Mouse (Mus musculus): ENCODE measurements around the gene Slc2a3.
"Not testable (repeated sequence)": the region's sequence is repeated elsewhere in the genome, so short reads cannot be mapped to it uniquely, and the experiment has no call there.

The Slc2a3 gene

DNA sequence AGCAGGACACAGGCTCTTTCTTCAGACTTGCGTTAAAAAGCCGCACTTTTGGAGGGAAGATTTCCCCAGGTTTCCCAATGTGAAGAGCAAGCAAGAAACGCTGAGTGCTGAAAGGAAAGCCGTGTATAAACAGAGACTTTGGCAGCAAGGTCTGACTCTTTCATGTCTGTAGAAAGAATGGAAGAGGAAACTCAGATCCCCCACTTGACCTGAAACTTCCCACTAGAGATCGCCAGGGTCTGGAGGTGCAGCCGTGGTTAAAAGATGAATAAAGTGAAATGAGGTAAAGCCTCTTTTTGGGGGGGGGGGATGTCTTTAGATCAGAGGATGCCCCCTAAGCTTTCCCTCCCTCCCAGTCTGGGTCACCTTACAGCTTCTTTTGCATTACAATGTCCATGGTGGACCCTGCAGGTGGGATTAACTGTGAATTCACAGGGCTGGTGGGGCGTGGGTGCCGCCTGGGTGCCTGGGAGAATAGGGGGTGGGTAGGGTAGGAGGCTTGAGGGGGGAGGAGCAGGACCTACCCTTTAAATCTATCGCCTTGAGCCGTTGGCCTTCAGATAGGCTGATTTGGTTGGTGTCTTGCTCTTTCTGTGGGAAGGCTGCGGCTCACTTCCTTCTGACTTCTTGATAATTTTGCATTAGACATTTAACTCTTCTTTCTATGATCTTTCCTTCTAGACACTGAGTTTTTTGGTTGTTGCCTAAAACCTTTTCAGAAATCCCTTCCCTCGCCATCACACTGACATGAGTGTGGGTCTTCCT, 94.2 kb downstream of the Slc2a3 start, which contains the start of gene Nanog:
Gene Nanog, plus strand, starts transcription at position 454 of the 765 bp plus-strand sequence.
- DNase-seq (ENCODE audit: low read depth) = no peak

DNA sequence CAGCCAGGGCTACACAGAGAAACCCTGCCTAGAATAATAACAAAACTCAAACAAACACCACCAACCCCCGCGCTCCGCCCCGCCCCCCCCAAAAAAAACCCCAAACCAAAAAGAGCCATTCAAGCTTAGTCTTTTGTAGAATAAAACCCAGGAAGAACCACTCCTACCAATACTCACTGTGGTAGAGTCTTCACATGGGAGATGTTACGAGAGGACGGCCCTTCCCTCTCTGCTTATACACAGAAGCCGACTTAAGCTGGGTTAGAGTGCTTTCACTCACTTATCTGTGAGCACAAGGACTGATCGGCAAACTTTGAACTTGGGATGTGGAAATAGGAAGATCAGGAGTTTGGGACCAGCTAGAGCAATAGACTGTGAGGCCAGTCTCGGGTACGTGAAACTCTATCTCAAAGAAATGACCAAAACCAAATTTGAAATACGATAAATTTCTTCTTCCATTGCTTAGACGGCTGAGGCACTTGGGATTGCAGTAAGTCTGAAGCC, 95.1 kb downstream of the Slc2a3 start:
- DNase-seq (ENCODE audit: low read depth) = no peak

DNA sequence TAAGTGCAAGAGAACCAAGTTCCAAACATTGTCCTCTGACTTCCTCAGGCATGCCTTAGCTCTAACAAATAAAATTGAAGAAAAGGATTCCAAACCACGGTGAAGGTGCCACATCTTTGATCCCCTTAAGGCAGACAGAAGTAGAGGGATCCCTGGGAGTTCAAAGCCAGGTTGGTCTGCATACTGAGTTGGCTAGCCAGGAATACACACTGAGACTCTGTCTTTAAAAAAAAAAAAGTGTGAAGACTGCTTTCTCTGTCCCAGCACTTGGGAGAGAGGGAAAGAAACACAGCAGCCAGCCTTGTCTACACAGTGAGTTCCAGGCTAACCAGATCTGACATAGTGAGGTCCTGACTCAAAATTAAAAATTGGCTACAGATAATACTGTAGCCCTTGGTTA, 97.7 kb downstream of the Slc2a3 start:
- DNase-seq (ENCODE audit: low read depth) = no peak

GRCm38 (mm10) chr6:122703251-122703650, 98.2 kb downstream of the Slc2a3 start:
- no peak for DNase-seq (ENCODE audit: low read depth)

- DNase-seq (ENCODE audit: low read depth) = peak; percentile 63
These were observed 98.8 kb downstream of the Slc2a3 start for GRCm38 (mm10) chr6:122702480-122703124.

GRCm38 (mm10) chr6:122701816-122702215, 99.6 kb downstream of the Slc2a3 start:
- DNase-seq (ENCODE audit: low read depth) = no peak

GRCm38 (mm10) chr6:122699628-122700027, 101.8 kb downstream of the Slc2a3 start:
- DNase-seq (ENCODE audit: low read depth) = not testable (repeated sequence)

DNA sequence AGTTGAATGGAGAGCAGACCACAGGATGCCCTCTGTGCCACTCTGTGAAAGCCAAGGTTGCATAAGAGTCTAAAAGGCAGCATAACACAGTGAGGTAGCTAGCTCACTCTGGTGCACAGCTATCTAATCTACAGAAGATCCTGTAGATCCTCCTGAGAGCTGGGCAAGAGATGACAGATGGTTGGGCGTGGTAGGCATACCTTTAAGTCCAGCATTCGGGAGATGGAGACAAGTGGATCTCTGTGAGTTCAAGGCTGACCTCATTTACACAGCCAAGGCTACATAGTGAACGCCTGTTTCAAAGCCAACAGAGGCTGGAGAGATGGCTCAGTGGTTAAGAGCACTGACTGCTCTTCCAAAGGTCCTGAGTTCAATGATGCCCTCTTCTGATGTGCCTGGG, 106.0 kb downstream of the Slc2a3 start:
- DNase-seq (ENCODE audit: low read depth) = no peak

DNA sequence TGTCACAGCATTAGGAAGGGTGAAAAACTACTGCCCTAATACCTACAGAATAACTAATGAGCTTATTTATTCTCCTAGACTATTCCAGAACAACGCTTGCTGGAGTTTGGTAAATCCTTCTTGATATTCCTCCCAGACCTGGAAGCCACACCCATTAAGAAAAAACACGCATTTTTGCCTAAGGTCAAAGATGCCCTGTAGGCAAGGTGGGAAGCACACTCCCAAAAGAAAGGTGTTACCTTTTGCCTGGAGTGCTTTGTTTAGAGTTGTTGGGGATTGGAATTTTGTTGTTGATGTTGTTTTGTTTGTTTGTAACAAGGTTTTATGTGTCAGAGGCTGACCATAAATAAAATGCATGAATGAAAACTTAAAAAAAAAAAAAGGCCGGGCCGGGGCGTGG, 111.4 kb downstream of the Slc2a3 start:
- DNase-seq (ENCODE audit: low read depth) = no peak

DNA sequence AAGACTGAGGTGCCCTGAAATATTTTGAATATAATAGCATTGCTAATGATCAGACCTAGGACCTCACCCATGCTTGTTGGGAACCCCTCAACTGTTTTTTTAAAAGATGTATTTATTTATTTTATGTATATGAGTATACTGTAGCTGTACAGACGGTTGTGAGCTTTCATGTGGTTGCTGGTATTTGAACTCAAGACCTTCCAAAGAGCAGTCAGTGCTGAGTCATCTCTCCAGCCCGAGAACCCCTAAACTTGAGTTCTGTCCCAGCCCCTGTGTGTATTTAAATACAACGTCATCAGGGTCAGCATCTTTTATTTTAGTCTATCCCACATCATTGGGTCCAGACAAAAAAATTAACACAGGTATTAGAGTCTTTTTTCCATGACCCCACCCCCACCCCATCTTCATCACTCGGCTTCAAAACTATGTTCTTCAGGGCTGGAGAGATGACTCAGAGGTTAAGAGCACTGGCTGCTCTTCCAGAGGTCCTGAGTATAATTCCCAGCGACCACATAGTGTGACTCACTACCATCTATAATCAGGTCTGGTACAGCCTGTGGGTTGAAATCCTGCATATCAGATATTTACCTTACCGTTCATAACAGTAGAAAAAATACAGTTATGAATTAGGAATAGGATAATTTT, 111.9 kb downstream of the Slc2a3 start:
- DNase-seq (ENCODE audit: low read depth) = no peak

DNA sequence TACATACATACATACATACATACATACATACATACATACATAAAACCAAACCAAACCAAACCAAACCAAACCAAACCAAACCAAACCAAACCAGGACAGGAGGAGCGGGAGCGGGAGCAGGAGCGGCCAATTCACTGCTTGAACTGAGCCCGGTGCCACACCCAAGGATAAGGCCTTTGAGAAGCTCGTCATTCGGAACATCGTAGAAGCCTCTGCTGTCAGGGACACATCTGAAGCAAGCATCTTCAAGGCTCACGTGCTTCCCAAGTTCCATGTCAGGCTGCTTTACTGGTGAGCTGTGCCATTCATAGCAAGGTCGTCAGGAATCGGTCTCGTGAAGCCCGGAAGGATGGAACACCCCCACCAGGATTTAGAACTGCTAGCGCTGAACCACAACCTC, 114.7 kb downstream of the Slc2a3 start:
- no peak for DNase-seq (ENCODE audit: low read depth)

GRCm38 (mm10) chr6:122682646-122683045, 118.8 kb downstream of the Slc2a3 start:
- DNase-seq (ENCODE audit: low read depth) = no peak

Measured in fibroblast of lung, adult 2 months (primary cell).